Mouse (Mus musculus): Measurements from ENCODE around the gene Vmn2r40.
"Not testable (repeated sequence)": the region's sequence is repeated elsewhere in the genome, so short reads cannot be mapped to it uniquely, and the experiment has no call there.

Vmn2r40 gene

DNA sequence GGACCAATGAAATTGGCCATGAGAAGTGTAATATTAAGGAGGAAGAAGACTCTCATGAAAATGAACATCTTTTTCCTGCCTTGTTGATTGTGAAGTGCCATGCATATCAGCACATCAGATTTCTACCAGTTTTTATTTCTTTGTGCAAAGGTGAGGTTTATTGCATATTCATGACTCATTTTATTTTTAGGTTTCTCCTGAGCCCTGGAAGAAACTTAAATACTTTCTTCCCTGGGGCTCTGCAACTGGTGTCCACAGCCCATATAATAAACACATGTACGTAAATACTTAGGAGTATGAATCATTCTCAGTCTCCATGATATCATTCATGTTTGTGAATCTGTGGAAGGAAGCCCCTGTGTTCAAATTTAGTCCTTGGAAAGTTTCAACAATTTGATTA lies at the start of gene Vmn2r40:
TSS of gene Vmn2r40 (minus strand) at position 101 of the 400 bp plus-strand sequence.
- not testable (repeated sequence) for DNase-seq

Data from right cerebral cortex, adult 18-20 months (tissue).